Mouse (Mus musculus) frontal cortex, postnatal 36 days (tissue): ENCODE measurements around the gene Mecr.

ENCODE experiments used
- DNase-seq, 2 experiments: peaks; one replicate each; pipeline ENCODE4 v3.0.0; 2022; ENCODE audit warnings: low spot score in 2 of 2

Mecr gene

DNA sequence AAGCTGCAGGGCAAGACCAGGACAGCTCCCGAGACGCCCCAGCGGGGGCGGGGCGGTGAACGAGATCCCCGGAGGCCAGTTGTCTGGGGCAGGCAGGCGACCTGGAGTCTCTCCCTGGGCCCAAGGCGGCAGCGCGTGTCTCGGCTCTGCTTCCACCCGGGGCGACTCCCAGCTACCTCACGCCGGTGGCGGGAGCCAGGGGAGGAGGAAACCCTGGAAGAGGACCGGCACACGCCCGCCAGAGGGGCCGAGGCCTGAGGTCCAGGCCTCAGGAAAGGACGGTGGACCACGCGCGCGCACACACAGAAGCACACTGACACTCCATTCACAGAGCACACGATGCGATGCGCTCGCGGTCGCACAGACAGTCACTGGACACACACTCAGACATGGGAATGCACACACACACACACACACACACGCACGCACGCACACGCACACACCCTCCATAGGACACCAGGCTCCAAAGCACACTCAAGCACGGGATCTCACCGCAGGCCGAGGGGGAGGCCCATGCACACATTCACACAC is 6.9 kb upstream of the Mecr start:
- no peak for DNase-seq

DNA sequence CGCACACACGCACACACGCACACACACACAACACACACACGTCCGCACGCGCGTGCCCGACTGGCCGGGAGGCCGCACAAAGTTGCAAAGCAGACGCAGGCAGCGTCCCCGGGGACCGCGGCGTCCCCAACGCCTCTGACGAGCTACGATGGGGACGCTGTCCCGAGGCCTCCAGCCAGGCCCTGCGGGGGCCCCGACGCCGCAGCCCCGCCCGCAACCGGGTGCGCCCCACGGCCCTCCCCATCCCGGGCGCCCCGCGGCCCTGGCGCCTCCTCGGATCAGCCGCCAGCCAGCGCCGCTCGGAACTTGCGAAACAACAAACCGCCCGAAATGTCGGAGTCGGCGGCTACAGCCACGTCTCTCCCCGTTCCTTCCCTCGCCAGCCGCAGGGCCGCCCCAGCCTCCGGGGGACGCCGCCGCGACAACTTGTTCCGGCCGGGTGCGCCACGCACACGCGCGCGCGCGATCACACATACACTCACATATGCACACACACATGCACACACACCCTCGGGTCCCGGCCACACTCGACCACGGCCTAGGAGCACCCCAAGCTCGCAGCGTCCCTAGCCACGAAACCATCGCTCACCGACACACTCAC is 6.3 kb upstream of the Mecr start:
- no peak for DNase-seq

DNA sequence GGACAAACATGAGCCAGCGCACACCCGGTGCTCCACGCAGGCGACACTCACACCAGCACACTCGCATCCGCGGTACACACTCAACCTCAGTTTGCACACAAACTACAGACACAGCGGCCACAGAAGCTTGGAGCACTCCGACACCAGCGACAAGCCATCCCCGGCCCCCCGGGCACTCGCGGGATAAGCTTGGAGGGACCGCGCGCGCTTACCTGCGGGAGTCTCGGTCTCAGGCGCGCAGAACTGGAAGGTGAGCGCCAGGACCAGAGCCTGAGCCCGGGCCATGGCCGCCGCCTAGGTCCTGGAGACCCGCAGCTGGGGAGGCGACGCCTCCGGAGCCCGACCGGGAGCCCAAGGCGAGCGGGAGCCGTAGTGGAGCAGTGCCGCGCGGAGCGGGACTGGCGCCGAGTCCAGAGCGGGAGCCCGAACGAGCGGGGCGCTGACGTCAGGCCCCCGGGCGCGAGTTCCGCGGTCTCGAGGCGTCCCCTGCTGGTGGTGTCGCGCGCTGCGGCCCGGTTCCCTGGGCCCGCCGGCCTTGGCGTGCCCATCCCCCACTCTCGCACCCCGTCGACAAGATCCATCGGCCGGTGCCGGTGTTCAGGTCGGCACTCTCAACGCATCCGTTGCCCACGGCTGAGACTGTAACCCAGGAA is 5.3 kb upstream of the Mecr start, which contains the start of gene Ptpru:
TSS of gene Ptpru (minus strand) at position 417 of the 653 bp plus-strand sequence.
- DNase-seq = peak; percentile 91 to 92

DNA sequence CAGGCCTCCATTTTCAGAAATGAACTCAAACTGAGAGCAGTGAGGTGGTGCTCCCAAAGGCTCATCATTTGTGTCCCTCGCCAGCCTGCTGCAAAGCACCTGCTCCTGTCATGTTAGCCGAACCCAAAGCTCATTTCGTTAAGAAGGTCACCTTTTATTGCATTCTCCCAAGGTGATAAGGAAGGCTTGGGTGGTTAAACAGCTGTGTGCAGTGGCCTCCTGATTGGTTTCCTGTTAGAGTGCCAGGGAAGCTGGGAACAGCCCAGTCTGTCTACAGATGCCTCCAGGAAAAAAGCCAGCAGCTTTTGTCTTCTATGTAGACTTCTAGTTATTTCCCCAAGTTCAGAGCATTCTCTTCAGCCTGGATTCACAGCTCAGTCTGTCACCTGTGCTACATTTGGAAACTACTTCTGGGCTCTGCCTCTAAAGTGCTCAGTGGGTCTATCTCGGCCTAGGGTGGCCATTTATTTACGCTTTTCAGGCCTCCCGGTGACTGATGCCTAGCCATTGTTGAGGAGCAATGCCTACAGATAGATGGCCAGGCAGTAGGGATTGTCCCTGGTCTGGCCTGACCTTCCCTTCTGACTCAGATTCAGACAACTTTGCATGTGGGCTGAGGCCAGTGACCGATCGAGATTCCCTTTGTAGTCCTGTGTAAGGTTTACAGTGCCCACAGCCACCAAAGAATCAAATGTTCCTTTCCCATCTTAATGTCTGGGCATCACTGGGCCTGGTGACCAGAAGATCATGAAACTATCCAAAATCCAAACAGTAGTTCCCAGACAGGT is 2.9 kb downstream of the Mecr start:
- no peak for DNase-seq

DNA sequence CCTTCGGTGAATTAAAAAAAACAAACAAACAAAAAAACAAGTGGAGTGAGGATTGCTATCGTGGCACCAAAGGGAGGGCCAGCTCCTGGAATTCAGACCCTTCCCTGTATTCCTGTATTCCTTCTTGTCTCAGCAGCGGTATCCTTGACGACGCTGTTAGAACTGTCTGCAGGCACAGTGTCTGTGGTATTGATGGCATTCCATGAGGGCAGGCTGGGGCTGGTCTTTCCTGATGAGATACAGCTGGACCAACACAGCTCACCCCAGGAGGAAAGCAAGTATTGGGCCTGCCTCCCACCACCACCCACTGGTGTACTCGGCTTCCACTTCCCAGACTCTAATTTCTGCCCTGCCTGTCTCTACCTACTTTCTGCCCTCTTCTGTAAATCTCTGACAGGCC is 4.8 kb downstream of the Mecr start:
- no peak for DNase-seq

DNA sequence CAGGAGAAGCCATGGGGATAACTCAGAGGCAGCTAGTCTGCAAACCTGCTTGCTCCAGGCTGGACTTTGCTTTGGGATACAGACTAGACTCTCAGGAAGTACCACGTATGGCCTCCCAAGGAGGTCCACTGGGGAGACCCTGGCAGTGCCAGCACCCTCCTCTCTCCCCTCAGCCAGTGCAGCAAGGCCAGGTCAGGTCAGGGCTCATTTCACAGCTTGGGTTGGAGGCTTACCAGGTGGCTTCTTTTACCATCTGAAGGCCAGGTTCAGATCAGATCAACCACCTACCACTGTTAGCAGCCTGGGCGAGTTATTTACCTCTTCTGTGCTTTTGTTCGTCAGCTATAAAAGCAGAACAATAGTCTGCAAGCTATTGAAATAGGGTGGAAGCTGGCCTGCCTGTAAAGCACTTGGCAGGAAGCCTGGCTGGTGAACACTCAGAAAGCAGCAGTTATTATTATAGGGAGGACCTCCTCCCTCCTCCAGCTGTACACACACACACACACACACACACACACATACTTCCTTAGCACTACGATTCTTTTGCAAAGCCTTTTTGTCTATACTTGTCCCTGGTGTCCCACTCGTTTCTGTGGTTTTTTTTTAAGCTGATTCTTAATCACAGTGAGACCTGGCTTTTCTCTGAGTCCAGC is 6.8 kb downstream of the Mecr start:
- peak in 1 of 2 experiments; percentile 62 for DNase-seq

DNA sequence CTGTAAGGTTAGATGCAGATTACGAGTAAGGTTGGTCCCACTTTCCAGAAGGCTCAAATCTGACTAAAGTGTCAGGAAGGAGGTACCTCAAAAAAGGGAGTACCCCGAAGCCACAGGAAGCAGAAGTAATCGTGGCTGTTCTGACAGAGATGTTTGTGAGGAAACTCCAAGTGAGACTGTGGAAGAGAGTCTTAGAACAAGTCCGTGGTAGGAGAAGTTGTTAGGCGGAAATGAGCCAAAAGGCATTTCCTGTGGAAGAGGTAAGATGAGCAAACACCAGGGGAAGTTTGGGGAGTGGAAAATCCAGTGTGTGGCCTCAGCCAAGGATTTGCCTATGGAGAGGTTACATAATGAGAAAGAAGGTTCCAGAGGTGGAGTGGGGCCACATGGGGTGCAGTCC is 11.7 kb downstream of the Mecr start:
- no peak for DNase-seq

DNA sequence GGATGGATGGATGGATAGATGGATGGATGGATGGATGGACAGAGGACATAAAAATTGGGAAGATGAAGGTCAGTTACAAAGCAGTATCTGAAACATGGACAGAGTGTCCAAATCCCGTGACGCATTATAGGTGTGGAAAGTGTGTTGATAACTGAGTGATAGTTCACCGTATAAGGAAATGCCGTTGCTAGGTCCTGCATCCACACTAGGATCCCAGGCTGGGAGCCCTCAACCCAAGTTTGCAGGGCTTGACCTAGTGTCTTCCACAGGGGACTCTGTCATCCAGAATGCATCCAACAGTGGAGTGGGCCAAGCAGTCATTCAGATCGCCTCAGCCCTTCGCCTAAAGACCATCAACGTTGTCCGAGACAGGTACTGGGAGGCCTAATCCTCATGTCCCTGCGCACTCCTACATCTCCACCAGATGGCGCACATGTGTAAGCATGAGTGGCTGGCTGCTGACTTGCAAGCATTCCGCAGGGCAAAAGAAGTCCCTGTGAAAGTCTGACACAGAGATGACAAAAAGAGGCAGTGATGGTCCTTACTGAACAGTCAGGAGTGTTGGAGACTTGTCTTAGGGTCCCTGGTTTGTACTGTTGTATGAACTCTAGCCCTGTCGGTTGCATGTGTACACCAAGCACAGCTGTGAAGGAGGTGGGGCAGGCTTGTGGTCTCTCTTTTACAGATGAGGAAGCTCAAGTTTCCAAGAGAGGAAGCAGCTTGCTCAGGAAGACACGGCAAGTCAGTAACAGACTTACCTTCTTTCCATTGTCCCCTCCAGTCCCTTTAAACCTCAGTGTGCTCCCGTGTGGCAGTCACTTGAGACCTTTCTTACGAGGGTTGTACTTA is 17.4 kb downstream of the Mecr start:
- peak; percentile 75 to 89 for DNase-seq

DNA sequence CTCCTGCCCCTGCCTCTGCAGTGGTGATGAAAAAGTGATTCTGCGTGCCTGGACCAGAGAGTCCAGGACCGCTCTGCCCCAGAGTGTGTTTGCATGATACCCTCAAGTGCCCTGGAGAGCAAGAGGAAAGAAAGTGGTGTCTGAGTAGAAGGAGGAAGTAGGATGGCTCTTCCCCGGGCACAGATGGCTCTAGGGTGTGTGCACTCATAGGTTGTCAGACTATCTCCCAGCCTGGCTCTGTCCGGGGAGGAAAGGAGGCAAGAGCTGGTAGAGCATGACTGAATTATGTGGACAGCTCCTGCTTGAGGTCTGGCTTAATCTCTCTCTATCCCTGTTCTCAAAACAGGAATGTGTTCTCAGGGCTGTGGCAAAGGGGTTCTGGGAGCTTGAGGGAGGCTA is 18.1 kb downstream of the Mecr start:
- DNase-seq = no peak

DNA sequence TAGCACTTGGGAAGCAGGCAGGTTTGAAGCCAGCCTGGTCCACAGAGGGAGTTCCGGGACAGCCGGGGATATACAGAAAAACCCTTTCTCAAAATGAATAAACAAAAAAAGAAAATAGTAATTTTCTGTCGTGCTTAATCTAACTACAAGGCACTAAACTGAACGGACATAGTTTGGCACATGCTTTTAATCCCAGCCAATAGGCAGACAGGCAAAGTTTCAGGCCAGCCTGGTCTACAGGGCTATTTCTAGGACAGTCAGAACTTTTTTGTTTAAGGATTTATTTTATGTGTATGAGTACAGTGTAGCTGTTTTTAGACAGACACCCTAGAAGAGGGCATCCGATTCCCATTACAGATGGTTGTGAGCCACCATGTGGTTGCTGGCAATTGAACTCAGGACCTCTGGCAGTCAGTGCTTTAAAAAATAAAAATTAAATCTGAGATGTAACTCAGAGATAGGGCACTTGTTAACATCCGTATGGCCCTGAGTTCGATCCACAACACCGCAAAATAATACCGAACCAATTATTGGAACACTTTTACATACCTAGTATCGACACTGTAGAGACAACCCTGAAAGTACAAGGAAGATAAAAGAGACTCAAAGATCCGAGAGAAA is 29.5 kb downstream of the Mecr start:
- DNase-seq = peak in 1 of 2 experiments; percentile 6

DNA sequence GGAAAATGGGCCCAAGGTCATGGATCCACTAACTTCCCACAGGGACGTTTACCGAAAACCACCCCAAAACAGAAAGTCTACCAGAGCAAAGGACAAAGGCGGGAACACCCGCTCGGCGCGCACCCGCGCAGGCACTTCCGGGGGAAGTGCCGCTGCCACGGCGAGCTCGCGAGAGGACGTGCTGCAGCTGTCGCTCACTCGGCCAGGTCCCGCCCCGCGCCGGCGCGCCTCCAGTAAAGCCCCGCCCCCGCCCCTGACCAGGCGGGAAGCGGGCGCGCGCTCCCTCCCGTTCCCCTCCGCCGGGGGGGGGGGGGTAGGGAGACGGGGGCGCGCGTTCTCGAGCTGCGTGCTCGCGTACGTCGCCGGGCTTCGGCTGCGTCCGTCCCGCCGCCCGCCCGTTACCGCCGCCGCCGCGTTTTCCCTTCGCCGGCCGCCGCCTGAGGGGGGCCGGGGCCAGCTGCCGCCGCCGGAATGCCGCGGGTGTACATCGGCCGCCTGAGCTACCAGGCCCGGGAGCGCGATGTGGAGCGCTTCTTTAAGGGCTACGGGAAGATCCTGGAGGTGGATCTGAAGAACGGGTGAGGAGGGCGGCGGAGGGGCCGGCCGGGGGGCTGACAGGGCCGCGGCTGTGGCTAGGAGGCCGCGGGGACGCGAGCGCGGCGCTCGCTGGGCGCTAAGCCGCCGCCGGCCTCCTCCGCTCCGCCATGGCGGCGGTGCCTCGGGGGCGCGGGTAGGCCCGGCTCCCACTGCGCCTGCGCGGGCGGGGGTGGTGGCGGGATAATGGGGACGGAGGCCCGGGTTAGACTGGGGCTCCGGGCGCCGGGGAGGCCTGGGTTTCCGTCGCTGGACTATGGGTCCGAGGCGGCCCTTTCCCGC is 30.3 kb downstream of the Mecr start, which contains the start of gene Srsf4:
TSS of gene Srsf4 (plus strand) at position 325 of the 876 bp plus-strand sequence.
- DNase-seq = peak; percentile 86 to 91

DNA sequence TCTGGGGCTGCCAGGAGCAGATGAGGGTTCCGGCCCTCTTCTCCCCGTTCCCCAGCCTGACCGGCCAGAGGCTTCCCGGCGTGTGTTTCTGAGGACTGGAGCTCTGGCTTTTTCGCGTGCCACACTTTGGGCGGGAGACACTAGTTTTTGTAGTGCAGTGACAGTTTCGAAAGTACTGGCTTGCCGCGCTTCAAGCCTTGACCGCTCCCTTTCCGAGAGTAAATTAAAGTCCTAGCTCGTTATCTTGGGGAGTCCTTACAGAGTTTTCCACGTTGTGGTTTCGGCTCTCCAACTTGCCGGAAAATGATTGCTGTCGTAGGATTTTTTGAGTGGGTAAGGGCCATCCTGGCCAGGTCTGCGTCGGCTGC is 30.9 kb downstream of the Mecr start:
- no peak for DNase-seq

DNA sequence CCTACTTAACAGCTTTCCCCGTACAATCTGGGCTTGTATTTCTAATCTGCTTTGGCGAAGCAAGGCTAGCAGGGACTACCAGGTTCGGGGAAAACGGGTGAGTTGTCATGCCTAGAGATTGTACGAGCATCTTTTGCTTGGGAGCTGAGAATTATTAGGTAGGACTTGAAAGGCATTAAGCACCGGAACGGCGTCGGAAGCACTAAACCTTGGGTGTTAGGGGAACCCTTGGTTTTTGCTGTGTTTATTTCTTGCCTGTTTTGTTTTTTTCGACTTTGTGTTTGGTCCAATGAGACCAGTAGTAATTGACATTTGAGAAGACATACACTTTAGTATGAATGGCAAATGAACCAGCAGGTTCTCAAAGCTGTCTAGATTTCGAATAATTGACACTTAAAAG is 31.3 kb downstream of the Mecr start:
- DNase-seq = peak in 1 of 2 experiments; percentile 16

DNA sequence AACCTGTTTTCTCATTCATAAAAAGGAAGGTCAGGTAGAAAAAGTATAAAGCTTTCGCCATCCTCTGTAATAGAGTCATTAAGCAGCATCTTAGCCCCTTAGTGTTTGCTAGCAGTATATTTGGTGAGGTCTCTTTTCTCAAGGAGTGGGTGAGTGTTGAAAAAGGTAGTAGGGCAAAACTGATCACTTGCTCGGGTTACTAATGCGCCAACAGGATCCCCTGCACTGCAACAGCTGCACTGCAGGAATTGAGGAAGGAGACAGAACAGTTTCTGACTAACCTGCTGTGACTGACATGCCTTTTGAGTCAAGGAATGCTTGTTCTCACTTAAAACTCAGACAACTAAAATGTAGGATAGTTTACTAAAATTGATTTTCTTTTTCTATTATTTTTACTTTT is 32.0 kb downstream of the Mecr start:
- no peak for DNase-seq

DNA sequence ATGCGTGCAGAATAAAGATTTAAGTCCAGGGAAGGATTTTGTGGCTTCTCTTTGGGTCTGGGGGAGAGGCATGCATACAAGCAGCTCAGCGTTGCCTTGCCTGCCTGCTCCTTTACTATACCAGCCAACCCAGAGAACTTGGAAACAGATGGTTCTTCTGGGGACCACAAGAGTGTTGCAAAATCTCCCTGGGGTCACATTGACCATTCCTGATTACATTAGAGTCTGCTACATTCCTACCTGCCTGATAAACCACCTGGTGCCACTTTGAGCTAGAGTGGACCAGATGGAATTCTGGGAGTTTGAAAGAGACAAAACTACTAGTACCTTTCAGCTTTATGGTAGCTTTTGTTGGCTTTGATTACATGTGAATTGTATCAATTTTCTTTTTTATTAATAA is 33.6 kb downstream of the Mecr start:
- DNase-seq = no peak

DNA sequence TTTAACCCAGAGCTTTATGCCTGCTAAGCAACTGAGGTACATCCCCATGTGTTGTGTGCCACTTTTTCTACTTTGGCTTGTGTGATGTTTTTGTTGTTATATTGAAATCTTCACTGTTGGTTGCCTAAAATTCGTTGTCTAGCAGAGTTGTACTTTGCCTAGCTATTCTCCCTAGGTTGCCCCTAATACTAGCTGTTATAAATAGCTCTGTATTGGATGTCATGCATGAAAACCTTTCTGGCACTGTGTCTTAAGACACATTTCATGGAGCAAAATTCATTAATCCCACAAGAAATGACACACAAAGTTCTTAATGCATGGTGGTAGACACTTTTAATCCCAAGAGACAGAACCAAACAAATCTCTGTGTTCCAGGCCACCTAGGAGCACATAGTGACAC is 36.4 kb downstream of the Mecr start:
- DNase-seq = no peak

DNA sequence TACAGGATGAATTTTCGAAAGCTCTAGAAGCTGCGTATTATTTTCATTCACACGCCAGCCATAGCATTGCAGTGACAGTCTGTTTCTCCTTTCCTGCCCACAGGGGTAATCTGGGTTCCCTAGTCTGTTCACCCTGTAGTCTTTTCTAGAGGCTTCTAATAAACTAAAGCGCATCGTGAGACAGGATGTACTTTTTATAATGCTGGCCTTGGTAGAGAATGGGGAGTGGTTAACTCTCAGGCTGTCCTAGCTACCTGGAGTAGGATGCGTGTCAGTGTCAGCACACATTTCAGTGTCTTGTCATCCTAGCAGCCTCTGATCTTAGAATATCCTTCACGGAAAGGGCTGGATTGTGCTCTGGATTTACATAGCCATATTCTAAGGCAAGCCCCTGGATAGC is 38.0 kb downstream of the Mecr start:
- no peak for DNase-seq

DNA sequence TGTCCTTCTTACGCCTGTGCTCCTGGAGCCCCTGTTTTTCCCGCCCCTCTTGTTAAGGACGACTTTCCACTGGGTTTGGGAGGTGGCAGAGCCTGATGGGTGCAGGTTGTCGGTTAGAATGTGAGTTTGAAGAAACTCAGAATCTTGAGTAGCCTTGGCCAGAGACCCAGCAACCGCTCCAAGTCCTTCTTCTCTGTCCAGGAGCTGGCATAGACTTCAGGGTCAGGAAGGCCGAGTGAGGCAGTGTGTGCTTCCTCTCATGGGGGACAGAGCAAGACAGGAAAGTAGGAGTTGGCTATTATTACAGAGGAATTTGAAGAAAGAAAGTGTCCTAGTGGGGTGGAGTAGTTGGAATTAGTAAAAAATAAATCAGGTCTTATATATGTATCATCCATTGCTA is 40.3 kb downstream of the Mecr start:
- DNase-seq = no peak

DNA sequence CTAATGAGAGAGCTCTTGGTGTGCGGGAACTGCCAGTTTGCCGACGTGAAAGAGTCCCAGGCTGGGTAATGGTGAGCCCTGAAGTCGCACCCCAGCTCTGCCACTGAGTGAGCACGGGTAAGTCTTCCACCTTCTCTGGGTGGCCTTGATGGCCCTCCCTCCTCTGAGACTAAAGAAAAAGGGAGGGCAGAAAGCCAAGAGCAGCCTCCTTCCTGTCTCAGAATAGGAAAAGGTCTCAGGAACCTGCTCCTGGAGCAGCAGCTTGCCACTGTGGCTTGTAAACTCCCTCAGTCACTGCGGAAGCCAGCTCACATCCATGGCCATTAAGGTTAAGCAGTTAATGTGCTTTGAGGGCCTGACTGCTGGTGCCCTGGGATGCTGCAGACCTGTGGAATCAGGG is 42.1 kb downstream of the Mecr start:
- DNase-seq = no peak

DNA sequence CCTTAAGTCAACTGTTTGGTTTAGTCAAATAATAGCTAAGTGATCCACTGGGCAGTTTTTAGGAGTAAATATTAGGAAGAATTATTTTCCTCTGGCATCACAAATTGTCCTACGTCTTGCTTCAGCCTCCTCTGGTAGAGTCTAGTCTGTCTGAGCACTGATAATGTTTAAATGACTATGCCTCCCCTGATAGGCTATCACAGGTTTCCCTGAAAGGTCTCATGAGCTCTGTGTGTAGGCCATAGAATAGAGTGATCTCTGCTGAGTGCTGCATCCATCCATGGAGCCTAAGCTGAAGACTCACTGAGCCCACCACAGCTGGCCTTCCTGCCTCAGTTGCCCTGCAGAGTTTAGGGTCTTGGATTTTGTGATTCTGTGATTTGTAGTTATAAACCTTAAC is 45.3 kb downstream of the Mecr start:
- no peak for DNase-seq
